Mouse (Mus musculus): Measurements from ENCODE around the gene Ets1.

GRCm38 (mm10) chr9:32656351-32656844 is 20.4 kb downstream of the Ets1 start:
- TF ChIP-seq CTCF (IDR thresholded peaks at IDR 0.05; ENCODE audit: control insufficient read depth, insufficient read depth, insufficient replicate concordance, low read depth, low read length) = no peak
- no peak for TF ChIP-seq POLR2A (IDR thresholded peaks at IDR 0.05; ENCODE audit: control insufficient read depth, low read depth, low read length)

All from testis, adult 2 months (tissue).